Mouse (Mus musculus) liver, embryonic 14.5 days (tissue): ENCODE measurements around the gene Eng. TPM values are rescaled to one million over a fixed set of nuclear protein-coding genes. Genes with fewer than 3 reads are reported as not detected.
A peak's percentile ranks its signal among the peaks of the same experiment; 100 is the strongest.

Source experiments
- ATAC-seq: fragments of 200-750 bp; cut with Nextera tagmentation; 2 replicates; pipeline ENCODE4 v1.8.0; 2017; ENCODE audit warnings: moderate number of reproducible peaks, mild to moderate bottlenecking, moderate library complexity; ENCODE audit not compliant: insufficient read depth
- DNase-seq, 3 experiments: peaks; one replicate each; pipeline ENCODE4 v3.0.0-alpha.2; 2012 to 2013; ENCODE audit warnings: low read depth in 3 of 3, low spot score in 3 of 3
- H3K27ac ChIP-seq: fragments of 300-500 bp; sonication (generic); 2 replicates; pipeline ENCODE4 v1.5.1; 2014; ENCODE audit warnings: moderate library complexity, mild to moderate bottlenecking, control low read depth, inconsistent platforms
- H3K27me3 ChIP-seq: fragments of 300-500 bp; sonication (generic); 2 replicates; pipeline ENCODE4 v1.6.1; 2014; ENCODE audit warnings: mild to moderate bottlenecking, low read length, moderate library complexity; ENCODE audit not compliant: control insufficient read depth, insufficient read depth
- H3K36me3 ChIP-seq: fragments of 300-500 bp; sonication (generic); replicated peaks from 2 replicates; pipeline ENCODE4 v1.6.1; 2014; ENCODE audit warnings: low read depth; ENCODE audit not compliant: control insufficient read depth, insufficient read depth
- H3K4me1 ChIP-seq, 2 experiments: fragments of 200-500 bp in 1 of 2; fragments of 300-500 bp in 1 of 2; sonication (generic) in 1 of 2; replicated peaks; 2 replicates each; pipeline ENCODE4 v1.6.1; 2012 to 2014; ENCODE audit warnings: antibody characterized with exemption in 1 of 2, inconsistent platforms in 1 of 2, low read length in 1 of 2; ENCODE audit not compliant: control insufficient read depth in 2 of 2, insufficient read depth in 2 of 2
- H3K4me2 ChIP-seq: fragments of 300-500 bp; sonication (generic); 2 replicates; pipeline ENCODE4 v1.6.1; 2014; ENCODE audit warnings: low read depth, mild to moderate bottlenecking, control low read depth, moderate library complexity
- H3K4me3 ChIP-seq, 2 experiments: fragments of 200-500 bp in 1 of 2; fragments of 300-500 bp in 1 of 2; sonication (generic) in 1 of 2; 2 replicates each; pipeline ENCODE4 v1.5.1; 2012 to 2014; ENCODE audit warnings: low read depth in 2 of 2, low read length in 2 of 2, mild to moderate bottlenecking in 2 of 2, control low read depth in 1 of 2, inconsistent platforms in 1 of 2, moderate library complexity in 1 of 2; ENCODE audit not compliant: insufficient read depth in 1 of 2
- H3K9ac ChIP-seq: fragments of 300-500 bp; sonication (generic); replicated peaks from 2 replicates; pipeline ENCODE4 v1.6.1; 2014; ENCODE audit warnings: mild to moderate bottlenecking, control low read depth, moderate library complexity
- H3K9me3 ChIP-seq: fragments of 300-500 bp; sonication (generic); 2 replicates; pipeline ENCODE4 v1.6.1; 2016; ENCODE audit warnings: low read length, mixed read lengths; ENCODE audit not compliant: control insufficient read depth
- CTCF ChIP-seq: IDR thresholded peaks from 2 replicates; pipeline ENCODE4 v1.5.1; 2016; ENCODE audit warnings: antibody characterized with exemption, low read depth, control low read depth
- EP300 ChIP-seq: IDR thresholded peaks from 2 replicates; pipeline ENCODE4 v1.6.1; 2016; ENCODE audit warnings: antibody characterized with exemption, low read depth
- WGBS: fragments of 180-500 bp; shearing (Covaris S2); extraction: QIAGEN DNeasy Blood & Tissue Kit; methylation state at CpG from one replicate; pipeline ENCODE4 v1.1.7; 2014; ENCODE audit not compliant: insufficient replicate concordance; 5-methylcytosine and 5-hydroxymethylcytosine counted together
- polyA plus RNA-seq, 2 experiments: library from polyadenylated mRNA; depleted of rRNA in 1 of 2; stranded (reverse) in 1 of 2; unstranded in 1 of 2; fragments of >200 nt; fragmentation: Nextera tagmentation in 1 of 2; extraction: Ambion mirVana in 1 of 2; gene quantifications; 2 replicates each; pipeline versions ENCODE4 v1.2.1 to v1.2.3; 2012 to 2014

The Eng gene
- polyA plus RNA-seq, 2 experiments: 13.9 to 15.4 TPM

DNA sequence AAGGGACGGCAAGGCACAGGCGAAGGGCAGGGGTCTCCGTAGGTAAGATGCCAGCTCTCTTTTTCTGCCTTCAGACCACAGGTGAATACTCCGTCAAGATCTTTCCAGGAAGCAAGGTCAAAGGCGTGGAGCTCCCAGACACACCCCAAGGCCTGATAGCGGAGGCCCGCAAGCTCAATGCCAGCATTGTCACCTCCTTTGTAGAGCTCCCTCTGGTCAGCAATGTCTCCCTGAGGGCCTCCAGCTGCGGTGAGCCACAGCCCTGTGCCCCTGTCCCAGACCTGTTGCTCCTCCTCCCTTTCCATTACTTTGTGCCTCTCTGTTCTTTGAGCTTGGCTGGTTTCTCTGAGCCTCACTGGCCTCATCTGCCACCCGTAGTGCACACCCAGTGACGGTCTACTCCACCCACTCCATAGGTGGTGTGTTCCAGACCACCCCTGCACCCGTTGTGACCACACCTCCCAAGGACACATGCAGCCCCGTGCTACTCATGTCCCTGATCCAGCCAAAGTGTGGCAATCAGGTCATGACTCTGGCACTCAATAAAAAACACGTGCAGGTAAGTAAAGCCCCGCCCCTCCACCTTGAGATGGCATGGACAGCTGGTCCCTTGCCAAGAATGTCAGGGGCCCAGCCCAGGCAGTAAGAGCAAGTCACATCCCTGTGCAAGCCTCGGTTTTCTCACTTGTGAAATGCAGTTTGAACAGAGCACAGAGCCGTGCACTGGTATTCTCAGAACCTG lies 27.0 kb downstream of the Eng start:
- Histone ChIP-seq H3K27ac (no peak overlapping the region), H3K4me3 (no peak overlapping the region), H3K27me3 (no peaks in the 10 kb centered on the region), H3K9me3 (no peaks in the 10 kb centered on the region), H3K4me2 (no peak overlapping the region), H3K9ac (no peak overlapping the region), H3K36me3 (no peaks in the 10 kb centered on the region), H3K4me1 (peaks cover 6 to 21% of the 10 kb centered on the region in 2 experiments)
- 51% methylated on average over 16 of the region's 16 CpGs for WGBS
- no peak for DNase-seq
- TF ChIP-seq EP300 (no peak), CTCF (no peak)
- ATAC-seq: peak; percentile 59; the same call in 1 of the 2 replicates

DNA sequence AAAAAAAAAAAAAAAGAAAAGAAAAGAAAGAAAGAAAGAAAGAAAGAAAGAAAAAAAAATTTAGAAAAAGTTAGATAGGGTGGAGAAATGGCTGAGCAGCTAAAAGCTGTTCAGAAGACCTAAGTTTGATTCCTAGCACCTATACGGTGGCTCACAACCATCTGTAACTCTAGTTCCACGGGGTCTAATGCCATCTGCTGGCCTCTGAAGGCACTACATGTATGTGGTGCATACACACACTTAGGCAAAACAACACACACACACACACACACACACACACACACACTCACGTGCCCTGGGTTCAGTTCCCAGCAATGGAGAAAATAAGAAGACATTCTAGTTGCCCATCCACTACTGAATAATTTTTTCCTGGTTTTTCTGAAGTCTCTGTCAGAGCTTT lies 30.4 kb downstream of the Eng start:
- ATAC-seq (no peak), DNase-seq (no peak)
- no peaks in the 10 kb centered on the region for H3K36me3 ChIP-seq
- H3K4me1 ChIP-seq: peaks cover 6 to 13% of the 10 kb centered on the region in 2 experiments
- TF ChIP-seq EP300 (no peak), CTCF (peak; percentile 44)
- 75% methylated on average over 3 of the region's 3 CpGs for WGBS
- no peaks in the 10 kb centered on the region for H3K9me3 ChIP-seq
- H3K27ac ChIP-seq: no peak overlapping the region
- H3K4me2 ChIP-seq: no peak overlapping the region
- no peaks in the 10 kb centered on the region for H3K27me3 ChIP-seq
- H3K4me3 ChIP-seq: no peak overlapping the region
- no peak overlapping the region for H3K9ac ChIP-seq

DNA sequence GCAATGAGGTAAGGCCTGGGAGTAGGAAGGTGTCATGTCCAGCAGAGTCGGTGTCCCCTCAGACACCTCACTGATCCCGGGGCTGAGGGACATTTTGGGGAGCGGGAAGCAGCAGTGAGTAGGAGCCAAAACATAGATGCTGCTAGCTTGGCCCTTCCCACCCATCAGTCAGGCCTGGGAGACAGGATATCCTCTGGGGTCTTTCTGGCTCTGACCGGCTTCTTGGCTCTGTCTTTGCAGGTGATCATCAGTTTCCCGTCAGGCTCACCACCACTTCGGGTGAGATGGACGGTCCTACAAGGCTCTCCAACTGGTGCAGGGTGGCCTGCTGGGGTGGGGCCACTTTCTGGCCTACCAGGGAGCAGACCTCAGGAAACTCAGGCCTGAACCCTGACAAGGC lies 31.3 kb downstream of the Eng start:
- no peak for DNase-seq
- no peak overlapping the region for H3K9ac ChIP-seq
- H3K27me3 ChIP-seq: no peaks in the 10 kb centered on the region
- no peak overlapping the region for H3K4me3 ChIP-seq
- WGBS: 81% methylated on average over 7 of the region's 7 CpGs
- TF ChIP-seq CTCF (no peak), EP300 (no peak)
- H3K9me3 ChIP-seq: no peaks in the 10 kb centered on the region
- ATAC-seq: no peak
- peaks cover 6 to 11% of the 10 kb centered on the region in 2 experiments for H3K4me1 ChIP-seq
- H3K36me3 ChIP-seq: no peaks in the 10 kb centered on the region; the same call in 1 of the 2 replicates
- H3K4me2 ChIP-seq: no peak overlapping the region
- no peak overlapping the region for H3K27ac ChIP-seq

DNA sequence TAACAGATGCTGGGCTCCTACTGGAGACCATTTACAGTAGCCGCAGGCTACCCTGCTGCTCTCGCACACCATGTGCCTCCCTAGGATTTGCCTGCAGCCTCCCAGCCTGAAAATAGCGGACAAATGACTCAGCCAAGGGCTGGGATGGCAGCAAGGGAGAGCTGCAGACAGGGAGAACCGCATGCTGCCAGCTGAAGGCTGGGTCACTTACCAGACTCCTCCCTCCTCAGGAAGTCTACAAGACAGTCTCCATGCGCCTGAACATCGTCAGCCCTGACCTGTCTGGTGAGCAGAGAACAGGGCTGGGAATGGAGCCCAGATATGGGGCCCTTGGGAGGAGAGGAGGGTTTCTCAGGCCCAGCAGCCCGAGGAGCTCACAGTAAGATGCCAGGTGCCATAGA lies 33.7 kb downstream of the Eng start:
- 62% methylated on average over 7 of the region's 7 CpGs for WGBS
- H3K4me2 ChIP-seq: no peak overlapping the region
- no peak overlapping the region for H3K9ac ChIP-seq
- no peaks in the 10 kb centered on the region; the same call in 1 of the 2 replicates for H3K36me3 ChIP-seq
- DNase-seq (no peak), ATAC-seq (no peak)
- H3K4me1 ChIP-seq: no peaks in the 10 kb centered on the region
- no peaks in the 10 kb centered on the region for H3K27me3 ChIP-seq
- TF ChIP-seq EP300 (no peak), CTCF (no peak)
- no peaks in the 10 kb centered on the region for H3K9me3 ChIP-seq
- no peak overlapping the region for H3K27ac ChIP-seq
- H3K4me3 ChIP-seq: no peak overlapping the region

DNA sequence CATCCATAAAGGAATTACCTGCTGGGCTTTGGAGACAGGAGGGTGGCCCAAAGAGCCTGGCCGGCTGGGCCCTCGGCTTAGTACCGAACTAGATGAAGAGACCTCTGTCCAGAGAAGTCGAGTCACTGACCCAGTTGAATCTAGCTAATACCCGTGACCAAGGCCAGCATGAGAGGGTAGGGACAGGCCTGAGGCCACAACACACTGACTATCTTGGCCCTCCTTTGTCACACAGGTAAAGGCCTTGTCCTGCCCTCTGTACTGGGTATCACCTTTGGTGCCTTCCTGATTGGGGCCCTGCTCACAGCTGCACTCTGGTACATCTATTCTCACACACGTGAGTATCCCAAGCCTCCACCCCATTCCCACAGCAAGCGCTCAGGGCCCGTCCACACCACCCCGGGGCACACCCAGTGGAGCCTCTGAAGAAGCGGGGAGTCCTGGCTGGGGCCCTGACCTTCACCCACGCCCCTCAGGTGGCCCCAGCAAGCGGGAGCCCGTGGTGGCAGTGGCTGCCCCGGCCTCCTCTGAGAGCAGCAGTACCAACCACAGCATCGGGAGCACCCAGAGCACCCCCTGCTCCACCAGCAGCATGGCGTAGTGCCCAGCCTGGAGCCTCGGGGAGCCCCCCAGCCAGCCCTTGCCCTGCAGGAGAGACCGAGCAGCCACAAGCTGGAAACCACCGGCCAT lies 34.7 kb downstream of the Eng start:
- no peak overlapping the region for H3K9ac ChIP-seq
- no peaks in the 10 kb centered on the region; the same call in 1 of the 2 replicates for H3K36me3 ChIP-seq
- DNase-seq (no peak), ATAC-seq (no peak)
- H3K27ac ChIP-seq: no peak overlapping the region
- no peaks in the 10 kb centered on the region for H3K4me1 ChIP-seq
- H3K27me3 ChIP-seq: no peaks in the 10 kb centered on the region
- H3K4me2 ChIP-seq: no peak overlapping the region
- 73% methylated on average over 19 of the region's 19 CpGs for WGBS
- H3K9me3 ChIP-seq: no peaks in the 10 kb centered on the region
- no peak overlapping the region for H3K4me3 ChIP-seq
- TF ChIP-seq CTCF (no peak), EP300 (no peak)
